Mouse (Mus musculus): ENCODE measurements around the gene Ist1. TPM values are rescaled to one million over a fixed set of nuclear protein-coding genes. Genes with fewer than 3 reads are reported as not detected.

The Ist1 gene
- total and polyA plus RNA-seq, 2 experiments: 26.1 to 31.9 TPM

GRCm38 (mm10) chr8:109635146-109635545 lies 57.9 kb downstream of the Ist1 start:
- no peak for DNase-seq (ENCODE audit: extremely low read depth, low read depth, low spot score)
- Histone ChIP-seq H3K27me3 (ENCODE audit: control insufficient read depth, insufficient read depth, low read length) (no peaks in the 10 kb centered on the region), H3K4me1 (ENCODE audit: control insufficient read depth, insufficient read depth, low read length) (no peaks in the 10 kb centered on the region), H3K36me3 (ENCODE audit: control insufficient read depth, insufficient read depth, low read length) (no peaks in the 10 kb centered on the region), H3K79me2 (ENCODE audit: control insufficient read depth, insufficient read depth, low read length) (no peaks in the 10 kb centered on the region), H3K4me3 (ENCODE audit: insufficient read depth, low read depth, low read length) (no peak overlapping the region), H3K9ac (ENCODE audit: low read depth, low read length) (no peak overlapping the region), H3K27ac (replicated peaks; ENCODE audit: insufficient read depth, low read depth, low read length) (no peak overlapping the region)
- TF ChIP-seq CTCF (IDR thresholded peaks at IDR 0.05; ENCODE audit: low read depth, low read length): no peak
- no peak for TF ChIP-seq POLR2A (IDR thresholded peaks at IDR 0.05; ENCODE audit: extremely low read depth, insufficient read depth, low read length)
- WGBS: 91% methylated on average over 8 of the region's 8 CpGs

DNA sequence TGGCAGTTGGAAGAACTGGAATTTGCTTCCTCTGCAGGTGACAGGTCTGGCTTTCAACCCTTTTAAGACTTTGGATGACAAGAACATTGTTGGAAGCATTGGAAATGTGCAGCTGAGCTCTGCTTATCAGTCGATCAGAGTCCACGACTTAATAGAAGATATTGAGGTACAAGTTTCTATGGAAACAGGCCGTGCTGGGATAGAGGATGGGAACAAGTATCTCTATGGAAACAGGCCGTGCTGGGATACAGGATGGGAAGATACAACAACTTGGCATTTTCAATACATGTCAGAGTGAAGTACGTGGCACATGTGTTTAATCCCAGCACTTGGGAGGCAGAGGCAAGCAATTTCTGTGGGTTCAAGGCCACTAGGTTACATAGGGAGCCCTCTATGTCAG lies 60.6 kb downstream of the Ist1 start:
- 84% methylated on average over 5 of the region's 5 CpGs for WGBS
- Histone ChIP-seq H3K27me3 (ENCODE audit: control insufficient read depth, insufficient read depth, low read length) (no peaks in the 10 kb centered on the region), H3K4me3 (ENCODE audit: insufficient read depth, low read depth, low read length) (no peak overlapping the region), H3K79me2 (ENCODE audit: control insufficient read depth, insufficient read depth, low read length) (no peaks in the 10 kb centered on the region), H3K36me3 (ENCODE audit: control insufficient read depth, insufficient read depth, low read length) (no peaks in the 10 kb centered on the region), H3K9ac (ENCODE audit: low read depth, low read length) (no peak overlapping the region), H3K27ac (replicated peaks; ENCODE audit: insufficient read depth, low read depth, low read length) (no peak overlapping the region), H3K4me1 (ENCODE audit: control insufficient read depth, insufficient read depth, low read length) (no peaks in the 10 kb centered on the region)
- no peak for DNase-seq (ENCODE audit: extremely low read depth, low read depth, low spot score)
- TF ChIP-seq CTCF (IDR thresholded peaks at IDR 0.05; ENCODE audit: low read depth, low read length): no peak
- no peak for TF ChIP-seq POLR2A (IDR thresholded peaks at IDR 0.05; ENCODE audit: extremely low read depth, insufficient read depth, low read length)

DNA sequence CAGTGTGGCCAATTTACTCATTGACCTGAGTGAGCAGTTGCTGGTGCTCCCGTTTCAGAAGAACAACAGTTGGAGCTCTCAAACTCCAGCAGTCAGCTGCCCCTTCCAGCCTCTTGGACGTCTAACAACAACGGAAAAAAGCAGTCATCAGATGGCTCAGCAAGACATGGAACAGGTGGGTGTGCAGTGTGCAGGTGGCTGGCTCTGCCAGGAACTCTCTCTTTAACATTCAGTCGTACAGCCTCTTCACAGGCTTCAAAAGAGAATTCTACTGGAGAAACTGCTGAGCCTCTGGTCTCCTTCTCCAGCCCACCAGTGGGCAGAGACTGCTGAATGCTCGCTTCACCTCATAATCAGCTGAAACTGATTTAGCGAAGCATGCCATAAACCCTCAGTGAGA lies 64.4 kb downstream of the Ist1 start:
- H3K9ac ChIP-seq (ENCODE audit: low read depth, low read length): no peak overlapping the region
- H3K4me3 ChIP-seq (ENCODE audit: insufficient read depth, low read depth, low read length): no peak overlapping the region
- H3K36me3 ChIP-seq (ENCODE audit: control insufficient read depth, insufficient read depth, low read length): no peaks in the 10 kb centered on the region
- no peaks in the 10 kb centered on the region for H3K79me2 ChIP-seq (ENCODE audit: control insufficient read depth, insufficient read depth, low read length)
- no peak overlapping the region for H3K27ac ChIP-seq (replicated peaks; ENCODE audit: insufficient read depth, low read depth, low read length)
- TF ChIP-seq CTCF (IDR thresholded peaks at IDR 0.05; ENCODE audit: low read depth, low read length) (no peak), POLR2A (IDR thresholded peaks at IDR 0.05; ENCODE audit: extremely low read depth, insufficient read depth, low read length) (no peak)
- no peaks in the 10 kb centered on the region for H3K27me3 ChIP-seq (ENCODE audit: control insufficient read depth, insufficient read depth, low read length)
- H3K4me1 ChIP-seq (ENCODE audit: control insufficient read depth, insufficient read depth, low read length): no peaks in the 10 kb centered on the region
- no peak for DNase-seq (ENCODE audit: extremely low read depth, low read depth, low spot score)
- 57% methylated on average over 6 of the region's 6 CpGs for WGBS

Other genes starting within 250 kb of the Ist1 start
- gene Pmfbp1, start 199.2 kb downstream of the Ist1 start, total RNA-seq (2014; rRNA removed): not detected in 2 replicates
- 0.02 TPM in 1 of 2 replicates, not detected in the other for gene Pmfbp1, start 199.2 kb downstream of the Ist1 start, polyA plus RNA-seq (2012; rRNA removed)
- 6.9 and 8.7 TPM in 2 replicates for gene Dhx38, start 127.4 kb downstream of the Ist1 start, total RNA-seq (2014; rRNA removed)
- 8.3 and 10.2 TPM in 2 replicates for gene Dhx38, start 127.4 kb downstream of the Ist1 start, polyA plus RNA-seq (2012; rRNA removed)
- gene Txnl4b, start 127.4 kb downstream of the Ist1 start, total RNA-seq (2014; rRNA removed): 9.7 and 9.9 TPM in 2 replicates
- 5.3 and 6.6 TPM in 2 replicates for gene Txnl4b, start 127.4 kb downstream of the Ist1 start, polyA plus RNA-seq (2012; rRNA removed)
- gene Hp, start 114.1 kb downstream of the Ist1 start, total RNA-seq (2014; rRNA removed): 2,096 and 2,327 TPM in 2 replicates
- 2,417 and 2,600 TPM in 2 replicates for gene Hp, start 114.1 kb downstream of the Ist1 start, polyA plus RNA-seq (2012; rRNA removed)
- gene Dhodh, start 84.6 kb downstream of the Ist1 start, total RNA-seq (2014; rRNA removed): 7.5 and 10.9 TPM in 2 replicates
- gene Dhodh, start 84.6 kb downstream of the Ist1 start, polyA plus RNA-seq (2012; rRNA removed): 12.0 and 14.0 TPM in 2 replicates
- gene Pkd1l3, start 78.7 kb downstream of the Ist1 start, total RNA-seq (2014; rRNA removed): 0.07 TPM in 1 of 2 replicates, not detected in the other
- not detected in 2 replicates for gene Pkd1l3, start 78.7 kb downstream of the Ist1 start, polyA plus RNA-seq (2012; rRNA removed)
- gene Zfp821, start 12.3 kb upstream of the Ist1 start, total RNA-seq (2014; rRNA removed): 1.7 and 1.8 TPM in 2 replicates
- gene Zfp821, start 12.3 kb upstream of the Ist1 start, polyA plus RNA-seq (2012; rRNA removed): 0.73 and 0.97 TPM in 2 replicates
- gene Atxn1l, start 44.5 kb upstream of the Ist1 start, total RNA-seq (2014; rRNA removed): 6.3 and 7.5 TPM in 2 replicates
- 5.9 and 6.2 TPM in 2 replicates for gene Atxn1l, start 44.5 kb upstream of the Ist1 start, polyA plus RNA-seq (2012; rRNA removed)
- 54.8 and 57.8 TPM in 2 replicates for gene Ap1g1, start 85.3 kb upstream of the Ist1 start, total RNA-seq (2014; rRNA removed)
- gene Ap1g1, start 85.3 kb upstream of the Ist1 start, polyA plus RNA-seq (2012; rRNA removed): 28.0 and 28.2 TPM in 2 replicates
- gene Phlpp2, start 175.3 kb upstream of the Ist1 start, total RNA-seq (2014; rRNA removed): 0.92 and 1.3 TPM in 2 replicates
- gene Phlpp2, start 175.3 kb upstream of the Ist1 start, polyA plus RNA-seq (2012; rRNA removed): 0.76 and 1.2 TPM in 2 replicates

Measured in liver, adult 2 months (tissue).